ENCODE assay signal across 14 mouse cellular contexts in genomic region chr5:98937879-98938278, GRCm38 (mm10).
"Had no signal": no experiment of that assay in that cellular context is flagged by ENCODE, and none has a peak within 500 bp of the region (broad histone marks: within the 10 kb centered on the region; RNA-seq: fewer than 3 reads in every experiment).

No protein-coding gene starts in this region.

- H3K27me3 ChIP-seq: liver, embryonic 13.5 days had no signal

- DNase-seq: kidney, adult 11 months; layer of hippocampus, adult 9-11 months; layer of hippocampus, postnatal 36 days; liver; liver, embryonic 13.5 days; liver, postnatal 0 days; retina, postnatal 1 day; right cerebral cortex, postnatal 4 days; spleen, adult 18-20 months; thymus, adult 18-20 months; thymus, postnatal 14 days had no signal

- H3K4me3 ChIP-seq: limb, embryonic 12.5 days; liver, embryonic 13.5 days had no signal

- ATAC-seq: hindbrain, embryonic 16.5 days; inflammation-experienced regulatory T-cells, adult 6 months; liver, postnatal 0 days had no signal

- H3K27ac ChIP-seq: limb, embryonic 12.5 days; liver, embryonic 13.5 days had no signal

- H3K9ac ChIP-seq: limb, embryonic 12.5 days; liver, embryonic 13.5 days; liver, postnatal 0 days had no signal

- H3K4me1 ChIP-seq: liver, embryonic 13.5 days had no signal

- H3K9me3 ChIP-seq: limb, embryonic 12.5 days; liver, embryonic 13.5 days had no signal

- H3K4me2 ChIP-seq: limb, embryonic 12.5 days; liver, embryonic 13.5 days had no signal

- H3K36me3 ChIP-seq: limb, embryonic 12.5 days; liver, embryonic 13.5 days had no signal
